Mouse (Mus musculus): ENCODE results near the gene Naa20. TPM values are rescaled to one million over a fixed set of nuclear protein-coding genes. Genes with fewer than 3 reads are reported as not detected.
A peak's percentile ranks its signal among the peaks of the same experiment; 100 is the strongest.

The Naa20 gene
- polyA plus RNA-seq, 1 experiment from 2014 or later = 118 TPM

- ATAC-seq (no peak), DNase-seq (ENCODE audit: low spot score) (no peak)
- peaks cover 21% of the 10 kb centered on the region; the same call in 1 of the 2 replicates for H3K36me3 ChIP-seq (ENCODE audit: insufficient read depth, low read length)
- no peak overlapping the region for H3K9ac ChIP-seq (replicated peaks; ENCODE audit: low read depth)
- H3K27ac ChIP-seq (ENCODE audit: low read length) = peak overlapping the region; percentile 62
- peaks cover 12% of the 10 kb centered on the region; the same call in 1 of the 2 replicates for H3K4me1 ChIP-seq (ENCODE audit: insufficient read depth, low read depth, low read length)
- H3K4me3 ChIP-seq (ENCODE audit: low read depth, low read length) = no peak overlapping the region
- H3K27me3 ChIP-seq (replicated peaks; ENCODE audit: insufficient read depth, low read length) = no peaks in the 10 kb centered on the region
- no peaks in the 10 kb centered on the region for H3K9me3 ChIP-seq (ENCODE audit: low read length)
- WGBS = 67% methylated on average over 4 of the region's 4 CpGs
- TF ChIP-seq CTCF (IDR thresholded peaks at IDR 0.05) = no peak
- no peak for TF ChIP-seq EP300 (IDR thresholded peaks at IDR 0.05)
- no peak overlapping the region for H3K4me2 ChIP-seq (replicated peaks; ENCODE audit: low read depth, low read length)
These were observed 30.6 kb upstream of the Naa20 start for GRCm38 (mm10) chr2:145871308-145871707.

GRCm38 (mm10) chr2:145872099-145872498 is 29.8 kb upstream of the Naa20 start:
- no peaks in the 10 kb centered on the region for H3K9me3 ChIP-seq (ENCODE audit: low read length)
- peaks cover 23% of the 10 kb centered on the region; the same call in 1 of the 2 replicates for H3K36me3 ChIP-seq (ENCODE audit: insufficient read depth, low read length)
- H3K27me3 ChIP-seq (replicated peaks; ENCODE audit: insufficient read depth, low read length) = no peaks in the 10 kb centered on the region
- DNase-seq (ENCODE audit: low spot score) (peak; percentile 79), ATAC-seq (peak; percentile 88)
- TF ChIP-seq EP300 (IDR thresholded peaks at IDR 0.05) (peak; percentile 94), CTCF (IDR thresholded peaks at IDR 0.05) (no peak)
- no peak overlapping the region for H3K4me3 ChIP-seq (ENCODE audit: low read depth, low read length)
- H3K27ac ChIP-seq (ENCODE audit: low read length) = peak overlapping the region; percentile 62; the same call in 1 of the 2 replicates
- 75% methylated on average over 1 of the region's 1 CpGs for WGBS
- H3K4me2 ChIP-seq (replicated peaks; ENCODE audit: low read depth, low read length) = no peak overlapping the region
- H3K4me1 ChIP-seq (ENCODE audit: insufficient read depth, low read depth, low read length) = peaks cover 12% of the 10 kb centered on the region; the same call in 1 of the 2 replicates
- H3K9ac ChIP-seq (replicated peaks; ENCODE audit: low read depth) = no peak overlapping the region

GRCm38 (mm10) chr2:145873953-145874352 is 27.9 kb upstream of the Naa20 start:
- ATAC-seq = no peak
- DNase-seq (ENCODE audit: low spot score) = no peak
- H3K4me2 ChIP-seq (replicated peaks; ENCODE audit: low read depth, low read length) = no peak overlapping the region

GRCm38 (mm10) chr2:145874879-145875482 is 26.9 kb upstream of the Naa20 start:
- H3K4me1 ChIP-seq (ENCODE audit: insufficient read depth, low read depth, low read length) = peaks cover 12% of the 10 kb centered on the region; the same call in 1 of the 2 replicates
- peaks cover 38% of the 10 kb centered on the region for H3K36me3 ChIP-seq (ENCODE audit: insufficient read depth, low read length)
- no peaks in the 10 kb centered on the region for H3K9me3 ChIP-seq (ENCODE audit: low read length)
- DNase-seq (ENCODE audit: low spot score) (no peak), ATAC-seq (no peak)
- no peak overlapping the region for H3K4me2 ChIP-seq (replicated peaks; ENCODE audit: low read depth, low read length)
- no peak overlapping the region for H3K9ac ChIP-seq (replicated peaks; ENCODE audit: low read depth)
- no peak overlapping the region for H3K4me3 ChIP-seq (ENCODE audit: low read depth, low read length)
- no peak overlapping the region for H3K27ac ChIP-seq (ENCODE audit: low read length)
- no peaks in the 10 kb centered on the region for H3K27me3 ChIP-seq (replicated peaks; ENCODE audit: insufficient read depth, low read length)
- TF ChIP-seq EP300 (IDR thresholded peaks at IDR 0.05) = no peak
- TF ChIP-seq CTCF (IDR thresholded peaks at IDR 0.05) = no peak
- WGBS = 25% methylated on average over 3 of the region's 3 CpGs

More at GRCm38 (mm10) chr2:145873953-145874352, 27.9 kb upstream of the Naa20 start:
- WGBS = 67% methylated on average over 1 of the region's 1 CpGs
- Histone ChIP-seq H3K4me3 (ENCODE audit: low read depth, low read length) (no peak overlapping the region), H3K9ac (replicated peaks; ENCODE audit: low read depth) (no peak overlapping the region), H3K27ac (ENCODE audit: low read length) (no peak overlapping the region), H3K4me1 (ENCODE audit: insufficient read depth, low read depth, low read length) (peaks cover 12% of the 10 kb centered on the region; the same call in 1 of the 2 replicates), H3K9me3 (ENCODE audit: low read length) (no peaks in the 10 kb centered on the region), H3K27me3 (replicated peaks; ENCODE audit: insufficient read depth, low read length) (no peaks in the 10 kb centered on the region), H3K36me3 (ENCODE audit: insufficient read depth, low read length) (peaks cover 37% of the 10 kb centered on the region)
- TF ChIP-seq EP300 (IDR thresholded peaks at IDR 0.05) (no peak), CTCF (IDR thresholded peaks at IDR 0.05) (no peak)

GRCm38 (mm10) chr2:145877191-145877590 is 24.7 kb upstream of the Naa20 start:
- Histone ChIP-seq H3K4me3 (ENCODE audit: low read depth, low read length) (no peak overlapping the region), H3K4me1 (ENCODE audit: insufficient read depth, low read depth, low read length) (peaks cover 8% of the 10 kb centered on the region; the same call in 1 of the 2 replicates), H3K36me3 (ENCODE audit: insufficient read depth, low read length) (peaks cover 46% of the 10 kb centered on the region), H3K27ac (ENCODE audit: low read length) (no peak overlapping the region), H3K27me3 (replicated peaks; ENCODE audit: insufficient read depth, low read length) (no peaks in the 10 kb centered on the region), H3K9ac (replicated peaks; ENCODE audit: low read depth) (no peak overlapping the region), H3K9me3 (ENCODE audit: low read length) (no peaks in the 10 kb centered on the region), H3K4me2 (replicated peaks; ENCODE audit: low read depth, low read length) (no peak overlapping the region)
- DNase-seq (ENCODE audit: low spot score) = no peak
- 89% methylated on average over 3 of the region's 3 CpGs for WGBS
- ATAC-seq = no peak
- TF ChIP-seq EP300 (IDR thresholded peaks at IDR 0.05) (no peak), CTCF (IDR thresholded peaks at IDR 0.05) (no peak)

- TF ChIP-seq CTCF (IDR thresholded peaks at IDR 0.05) = no peak
- peak; percentile 61 for TF ChIP-seq EP300 (IDR thresholded peaks at IDR 0.05)
- Histone ChIP-seq H3K27ac (ENCODE audit: low read length) (peak overlapping the region; percentile 62), H3K4me2 (replicated peaks; ENCODE audit: low read depth, low read length) (no peak overlapping the region), H3K27me3 (replicated peaks; ENCODE audit: insufficient read depth, low read length) (no peaks in the 10 kb centered on the region), H3K9ac (replicated peaks; ENCODE audit: low read depth) (no peak overlapping the region), H3K9me3 (ENCODE audit: low read length) (no peaks in the 10 kb centered on the region), H3K36me3 (ENCODE audit: insufficient read depth, low read length) (peaks cover 72% of the 10 kb centered on the region), H3K4me1 (ENCODE audit: insufficient read depth, low read depth, low read length) (peaks cover 3% of the 10 kb centered on the region; the same call in 1 of the 2 replicates), H3K4me3 (ENCODE audit: low read depth, low read length) (no peak overlapping the region)
- ATAC-seq (peak; percentile 56), DNase-seq (ENCODE audit: low spot score) (peak; percentile 4)
- 58% methylated on average over 11 of the region's 11 CpGs for WGBS
These were observed 20.8 kb upstream of the Naa20 start for GRCm38 (mm10) chr2:145880887-145881747.

All from lung, postnatal 0 days (tissue).